Mouse (Mus musculus): ENCODE measurements around the gene 9130204L05Rik. TPM values are rescaled to one million over a fixed set of nuclear protein-coding genes. Genes with fewer than 3 reads are reported as not detected.
A peak's percentile ranks its signal among the peaks of the same experiment; 100 is the strongest.

Gene 9130204L05Rik
- polyA plus RNA-seq (2014; fragmentation: Nextera tagmentation; extraction: Ambion mirVana): not detected in 2 replicates

- H3K4me3 ChIP-seq (ENCODE audit: low read depth, low read length): no peak within 1 kb of the TSS
These were observed at the start of gene 9130204L05Rik for GRCm38 (mm10) chr3:91090703-91091102. 9130204L05Rik (minus strand) TSS chr3:91090803.

GRCm38 (mm10) chr3:91108696-91109095 is 18.1 kb upstream of the 9130204L05Rik start:
- no peak overlapping the region for H3K4me3 ChIP-seq (ENCODE audit: low read depth, low read length)
- H3K4me1 ChIP-seq (ENCODE audit: insufficient read depth): no peaks in the 10 kb centered on the region
- no peaks in the 10 kb centered on the region for H3K36me3 ChIP-seq (ENCODE audit: insufficient read depth)
- no peak overlapping the region for H3K27ac ChIP-seq (ENCODE audit: low read depth)
- no peak overlapping the region for H3K4me2 ChIP-seq
- ATAC-seq (ENCODE audit: insufficient read depth) (no peak), DNase-seq (no peak)
- H3K27me3 ChIP-seq (ENCODE audit: insufficient read depth, low read length): no peaks in the 10 kb centered on the region
- no peak overlapping the region for H3K9ac ChIP-seq
- no peak for TF ChIP-seq CTCF (IDR thresholded peaks at IDR 0.05; ENCODE audit: low read depth)
- H3K9me3 ChIP-seq (ENCODE audit: low read depth, low read length): no peaks in the 10 kb centered on the region

More at GRCm38 (mm10) chr3:91090703-91091102, at the start of gene 9130204L05Rik:
- Histone ChIP-seq H3K27ac (ENCODE audit: low read depth) (no peak within 1 kb of the TSS), H3K4me2 (no peak within 1 kb of the TSS), H3K4me1 (ENCODE audit: insufficient read depth) (no peaks in the 10 kb centered on the region), H3K27me3 (ENCODE audit: insufficient read depth, low read length) (no peaks in the 10 kb centered on the region), H3K36me3 (ENCODE audit: insufficient read depth) (no peaks in the 10 kb centered on the region), H3K9ac (no peak within 1 kb of the TSS), H3K9me3 (ENCODE audit: low read depth, low read length) (no peaks in the 10 kb centered on the region; the same call in 1 of the 2 replicates)
- WGBS: 70% methylated on average over 2 of the region's 2 CpGs
- no peak for TF ChIP-seq CTCF (IDR thresholded peaks at IDR 0.05; ENCODE audit: low read depth)
- ATAC-seq (ENCODE audit: insufficient read depth) (no peak), DNase-seq (no peak)

GRCm38 (mm10) chr3:91059211-91059610 is 31.4 kb downstream of the 9130204L05Rik start:
- Histone ChIP-seq H3K27ac (ENCODE audit: low read depth) (no peak overlapping the region), H3K9ac (no peak overlapping the region), H3K27me3 (ENCODE audit: insufficient read depth, low read length) (no peaks in the 10 kb centered on the region), H3K4me3 (ENCODE audit: low read depth, low read length) (no peak overlapping the region), H3K36me3 (ENCODE audit: insufficient read depth) (no peaks in the 10 kb centered on the region), H3K4me2 (no peak overlapping the region), H3K4me1 (ENCODE audit: insufficient read depth) (no peaks in the 10 kb centered on the region), H3K9me3 (ENCODE audit: low read depth, low read length) (no peaks in the 10 kb centered on the region)
- peak; percentile 19; the same call in 1 of the 2 replicates for TF ChIP-seq CTCF (IDR thresholded peaks at IDR 0.05; ENCODE audit: low read depth)
- peak; percentile 2 for DNase-seq
- 0% methylated on average over 1 of the region's 1 CpGs for WGBS
- no peak for ATAC-seq (ENCODE audit: insufficient read depth)

GRCm38 (mm10) chr3:91052654-91053053 is 37.9 kb downstream of the 9130204L05Rik start:
- H3K4me2 ChIP-seq: no peak overlapping the region
- 12% methylated on average over 1 of the region's 1 CpGs for WGBS
- no peak overlapping the region for H3K4me3 ChIP-seq (ENCODE audit: low read depth, low read length)
- no peaks in the 10 kb centered on the region for H3K4me1 ChIP-seq (ENCODE audit: insufficient read depth)
- no peaks in the 10 kb centered on the region for H3K36me3 ChIP-seq (ENCODE audit: insufficient read depth)
- no peak for TF ChIP-seq CTCF (IDR thresholded peaks at IDR 0.05; ENCODE audit: low read depth)
- no peak overlapping the region for H3K9ac ChIP-seq
- no peaks in the 10 kb centered on the region for H3K27me3 ChIP-seq (ENCODE audit: insufficient read depth, low read length)
- peak; percentile 28 for DNase-seq
- no peak for ATAC-seq (ENCODE audit: insufficient read depth)
- H3K27ac ChIP-seq (ENCODE audit: low read depth): no peak overlapping the region
- H3K9me3 ChIP-seq (ENCODE audit: low read depth, low read length): no peaks in the 10 kb centered on the region
